Mouse (Mus musculus): ENCODE results near the gene Fam107b. TPM values are rescaled to one million over a fixed set of nuclear protein-coding genes. Genes with fewer than 3 reads are reported as not detected.

Gene Fam107b
- polyA plus RNA-seq, 1 experiment from 2014 or later = 38.7 TPM

DNA sequence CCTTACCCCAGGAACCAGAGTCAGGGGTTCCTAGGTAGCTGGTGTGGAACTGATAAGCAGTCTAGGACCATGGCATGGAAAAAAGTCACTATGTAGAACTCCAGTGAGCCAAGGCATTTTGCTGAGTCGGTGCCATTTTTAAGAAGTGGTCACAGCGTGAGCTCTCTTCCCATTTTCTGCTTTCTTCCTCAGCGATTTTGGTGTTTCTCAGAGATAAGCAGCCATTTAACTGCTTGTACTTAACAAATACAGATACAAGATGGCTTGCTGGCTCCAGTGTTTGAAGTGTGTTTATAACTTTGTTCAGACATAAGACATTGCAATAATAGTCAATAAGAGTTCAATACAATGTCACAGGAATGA is 218.1 kb downstream of the Fam107b start:
- ATAC-seq (ENCODE audit: low FRiP score) (no peak), DNase-seq (ENCODE audit: low spot score) (no peak)
- H3K27ac ChIP-seq = no peak overlapping the region
- 80% methylated on average over 3 of the region's 3 CpGs for WGBS
- H3K27me3 ChIP-seq (ENCODE audit: control insufficient read depth, insufficient read depth, low read length) = no peaks in the 10 kb centered on the region
- H3K9me3 ChIP-seq (ENCODE audit: control insufficient read depth, low read length) = no peaks in the 10 kb centered on the region
- no peaks in the 10 kb centered on the region for H3K4me1 ChIP-seq (replicated peaks; ENCODE audit: control insufficient read depth, insufficient read depth, low read length)
- H3K36me3 ChIP-seq (replicated peaks; ENCODE audit: control insufficient read depth, insufficient read depth) = no peaks in the 10 kb centered on the region
- no peak overlapping the region for H3K9ac ChIP-seq
- H3K4me2 ChIP-seq (replicated peaks) = no peak overlapping the region
- H3K4me3 ChIP-seq (replicated peaks; ENCODE audit: low read length) = no peak overlapping the region

- Histone ChIP-seq H3K27me3 (ENCODE audit: control insufficient read depth, insufficient read depth, low read length) (no peaks in the 10 kb centered on the region), H3K9me3 (ENCODE audit: control insufficient read depth, low read length) (no peaks in the 10 kb centered on the region), H3K27ac (no peak overlapping the region), H3K4me3 (replicated peaks; ENCODE audit: low read length) (no peak overlapping the region), H3K36me3 (replicated peaks; ENCODE audit: control insufficient read depth, insufficient read depth) (no peaks in the 10 kb centered on the region), H3K9ac (no peak overlapping the region), H3K4me1 (replicated peaks; ENCODE audit: control insufficient read depth, insufficient read depth, low read length) (no peaks in the 10 kb centered on the region; the same call in 1 of the 2 replicates), H3K4me2 (replicated peaks) (no peak overlapping the region)
- 71% methylated on average over 5 of the region's 5 CpGs for WGBS
- no peak for DNase-seq (ENCODE audit: low spot score)
- ATAC-seq (ENCODE audit: low FRiP score) = no peak
These were observed 226.3 kb downstream of the Fam107b start for GRCm38 (mm10) chr2:3796543-3796942.

- Histone ChIP-seq H3K9me3 (ENCODE audit: control insufficient read depth, low read length) (no peaks in the 10 kb centered on the region), H3K27ac (no peak overlapping the region), H3K36me3 (replicated peaks; ENCODE audit: control insufficient read depth, insufficient read depth) (no peaks in the 10 kb centered on the region), H3K27me3 (ENCODE audit: control insufficient read depth, insufficient read depth, low read length) (no peaks in the 10 kb centered on the region), H3K9ac (peak overlapping the region; percentile 32), H3K4me2 (replicated peaks) (peak overlapping the region; percentile 53), H3K4me3 (replicated peaks; ENCODE audit: low read length) (peak overlapping the region; percentile 22), H3K4me1 (replicated peaks; ENCODE audit: control insufficient read depth, insufficient read depth, low read length) (no peaks in the 10 kb centered on the region; the same call in 1 of the 2 replicates)
- 11% methylated on average over 18 of the region's 18 CpGs for WGBS
- DNase-seq (ENCODE audit: low spot score) (peak; percentile 82), ATAC-seq (ENCODE audit: low FRiP score) (peak; percentile 79)
These were observed 229.7 kb downstream of the Fam107b start for GRCm38 (mm10) chr2:3799767-3800554.

DNA sequence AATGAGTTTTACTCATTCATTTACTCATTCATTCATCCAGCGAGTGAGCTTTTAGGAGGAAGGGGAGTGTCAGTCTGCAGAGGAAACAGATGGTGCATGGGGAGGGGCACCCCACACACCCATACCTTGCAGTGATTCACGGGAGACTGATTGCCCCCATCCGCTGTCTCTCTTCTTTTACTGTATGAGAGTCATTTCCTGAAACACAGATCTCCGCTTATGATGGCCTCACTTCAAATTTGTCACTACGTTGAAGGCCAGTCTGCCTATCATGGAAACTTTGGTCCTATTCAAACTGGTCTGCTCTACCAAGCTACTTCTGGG is 230.2 kb downstream of the Fam107b start:
- no peak for ATAC-seq (ENCODE audit: low FRiP score)
- no peak for DNase-seq (ENCODE audit: low spot score)
- H3K27me3 ChIP-seq (ENCODE audit: control insufficient read depth, insufficient read depth, low read length) = no peaks in the 10 kb centered on the region
- no peak overlapping the region for H3K27ac ChIP-seq
- no peaks in the 10 kb centered on the region for H3K36me3 ChIP-seq (replicated peaks; ENCODE audit: control insufficient read depth, insufficient read depth)
- no peaks in the 10 kb centered on the region for H3K9me3 ChIP-seq (ENCODE audit: control insufficient read depth, low read length)
- no peak overlapping the region for H3K4me3 ChIP-seq (replicated peaks; ENCODE audit: low read length)
- no peak overlapping the region for H3K4me2 ChIP-seq (replicated peaks)
- no peaks in the 10 kb centered on the region; the same call in 1 of the 2 replicates for H3K4me1 ChIP-seq (replicated peaks; ENCODE audit: control insufficient read depth, insufficient read depth, low read length)
- H3K9ac ChIP-seq = no peak overlapping the region
- WGBS = 58% methylated on average over 5 of the region's 5 CpGs

DNA sequence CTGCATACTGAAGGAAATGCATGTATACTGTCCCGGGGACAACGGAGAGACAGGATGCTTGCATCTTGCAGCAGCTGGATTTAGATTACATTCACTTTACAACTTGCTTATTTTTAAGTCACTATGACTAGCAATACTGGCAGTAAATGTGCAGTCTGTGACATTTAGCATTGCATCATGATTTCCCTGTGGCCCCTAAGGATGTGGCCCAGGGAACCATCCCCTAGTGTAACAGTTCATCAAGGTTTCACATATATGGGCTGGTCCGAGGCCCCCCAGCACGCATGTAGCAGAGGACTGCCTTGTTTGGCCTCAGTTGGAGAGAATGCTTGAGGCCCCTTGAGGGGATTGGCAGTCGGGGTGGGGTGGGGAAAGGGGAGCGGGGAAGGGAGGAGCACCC is 235.5 kb downstream of the Fam107b start:
- Histone ChIP-seq H3K4me3 (replicated peaks; ENCODE audit: low read length) (no peak overlapping the region), H3K27ac (no peak overlapping the region), H3K4me2 (replicated peaks) (no peak overlapping the region), H3K9me3 (ENCODE audit: control insufficient read depth, low read length) (no peaks in the 10 kb centered on the region), H3K27me3 (ENCODE audit: control insufficient read depth, insufficient read depth, low read length) (no peaks in the 10 kb centered on the region), H3K36me3 (replicated peaks; ENCODE audit: control insufficient read depth, insufficient read depth) (no peaks in the 10 kb centered on the region), H3K9ac (no peak overlapping the region), H3K4me1 (replicated peaks; ENCODE audit: control insufficient read depth, insufficient read depth, low read length) (no peaks in the 10 kb centered on the region)
- no peak for DNase-seq (ENCODE audit: low spot score)
- ATAC-seq (ENCODE audit: low FRiP score) = no peak
- 65% methylated on average over 6 of the region's 6 CpGs for WGBS

DNA sequence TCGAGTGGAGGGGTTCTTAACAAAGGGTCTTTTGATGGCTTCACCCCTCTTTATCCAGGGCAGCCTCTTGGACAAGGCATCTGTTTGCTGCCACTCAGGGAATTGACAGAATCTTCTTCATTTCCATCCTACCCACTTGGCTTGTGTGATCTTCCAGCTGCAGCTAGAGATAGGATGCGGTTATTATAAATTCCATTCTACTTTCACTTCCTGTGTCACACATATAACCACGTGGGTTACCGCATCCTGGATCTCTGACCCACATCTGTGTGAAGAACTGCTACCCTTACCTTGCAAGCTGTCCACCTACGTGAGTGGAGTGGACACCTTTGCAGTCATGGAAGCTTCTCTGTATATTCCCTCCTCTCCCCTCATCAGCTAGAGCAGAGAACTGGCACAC is 240.0 kb downstream of the Fam107b start:
- Histone ChIP-seq H3K4me3 (replicated peaks; ENCODE audit: low read length) (no peak overlapping the region), H3K9me3 (ENCODE audit: control insufficient read depth, low read length) (no peaks in the 10 kb centered on the region), H3K4me2 (replicated peaks) (no peak overlapping the region), H3K27ac (no peak overlapping the region), H3K4me1 (replicated peaks; ENCODE audit: control insufficient read depth, insufficient read depth, low read length) (no peaks in the 10 kb centered on the region), H3K36me3 (replicated peaks; ENCODE audit: control insufficient read depth, insufficient read depth) (no peaks in the 10 kb centered on the region), H3K27me3 (ENCODE audit: control insufficient read depth, insufficient read depth, low read length) (no peaks in the 10 kb centered on the region), H3K9ac (no peak overlapping the region)
- WGBS = 70% methylated on average over 5 of the region's 5 CpGs
- ATAC-seq (ENCODE audit: low FRiP score) (no peak), DNase-seq (ENCODE audit: low spot score) (no peak)

DNA sequence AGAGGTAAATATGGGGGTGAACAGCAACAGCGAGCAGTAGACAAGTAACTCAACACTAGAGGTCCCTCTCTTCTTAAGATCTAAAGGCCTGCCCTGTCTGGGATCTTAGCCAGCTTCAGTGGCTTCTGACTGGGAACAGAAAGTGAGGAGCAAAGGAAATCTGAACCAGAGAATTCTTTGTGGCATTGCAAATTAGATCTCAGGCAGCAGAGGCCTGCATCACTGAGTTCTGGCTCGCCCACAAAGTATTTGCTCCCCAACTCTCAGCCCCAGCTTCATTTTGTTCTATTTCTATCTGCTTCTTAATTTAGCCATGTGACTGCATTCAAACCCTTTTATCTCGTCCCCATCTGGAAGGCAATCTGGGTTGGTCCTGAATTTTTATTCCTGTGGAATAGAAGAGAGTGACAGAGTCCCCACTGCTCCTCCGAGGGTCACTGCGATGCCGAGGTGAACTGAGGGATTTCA is 245.9 kb downstream of the Fam107b start:
- Histone ChIP-seq H3K4me1 (replicated peaks; ENCODE audit: control insufficient read depth, insufficient read depth, low read length) (no peaks in the 10 kb centered on the region), H3K9ac (no peak overlapping the region), H3K27me3 (ENCODE audit: control insufficient read depth, insufficient read depth, low read length) (no peaks in the 10 kb centered on the region), H3K4me3 (replicated peaks; ENCODE audit: low read length) (no peak overlapping the region), H3K9me3 (ENCODE audit: control insufficient read depth, low read length) (no peaks in the 10 kb centered on the region), H3K27ac (peak overlapping the region; percentile 9; the same call in 1 of the 2 replicates), H3K36me3 (replicated peaks; ENCODE audit: control insufficient read depth, insufficient read depth) (no peaks in the 10 kb centered on the region), H3K4me2 (replicated peaks) (no peak overlapping the region)
- peak; percentile 76 for DNase-seq (ENCODE audit: low spot score)
- WGBS = 59% methylated on average over 6 of the region's 6 CpGs
- ATAC-seq (ENCODE audit: low FRiP score) = peak; percentile 82

GRCm38 (mm10) chr2:3817626-3818025 is 247.3 kb downstream of the Fam107b start:
- Histone ChIP-seq H3K36me3 (replicated peaks; ENCODE audit: control insufficient read depth, insufficient read depth) (no peaks in the 10 kb centered on the region), H3K9ac (no peak overlapping the region), H3K4me3 (replicated peaks; ENCODE audit: low read length) (no peak overlapping the region), H3K9me3 (ENCODE audit: control insufficient read depth, low read length) (no peaks in the 10 kb centered on the region), H3K27me3 (ENCODE audit: control insufficient read depth, insufficient read depth, low read length) (no peaks in the 10 kb centered on the region), H3K4me1 (replicated peaks; ENCODE audit: control insufficient read depth, insufficient read depth, low read length) (no peaks in the 10 kb centered on the region), H3K4me2 (replicated peaks) (no peak overlapping the region), H3K27ac (no peak overlapping the region)
- WGBS = 78% methylated on average over 3 of the region's 3 CpGs
- ATAC-seq (ENCODE audit: low FRiP score) (no peak), DNase-seq (ENCODE audit: low spot score) (no peak)

DNA sequence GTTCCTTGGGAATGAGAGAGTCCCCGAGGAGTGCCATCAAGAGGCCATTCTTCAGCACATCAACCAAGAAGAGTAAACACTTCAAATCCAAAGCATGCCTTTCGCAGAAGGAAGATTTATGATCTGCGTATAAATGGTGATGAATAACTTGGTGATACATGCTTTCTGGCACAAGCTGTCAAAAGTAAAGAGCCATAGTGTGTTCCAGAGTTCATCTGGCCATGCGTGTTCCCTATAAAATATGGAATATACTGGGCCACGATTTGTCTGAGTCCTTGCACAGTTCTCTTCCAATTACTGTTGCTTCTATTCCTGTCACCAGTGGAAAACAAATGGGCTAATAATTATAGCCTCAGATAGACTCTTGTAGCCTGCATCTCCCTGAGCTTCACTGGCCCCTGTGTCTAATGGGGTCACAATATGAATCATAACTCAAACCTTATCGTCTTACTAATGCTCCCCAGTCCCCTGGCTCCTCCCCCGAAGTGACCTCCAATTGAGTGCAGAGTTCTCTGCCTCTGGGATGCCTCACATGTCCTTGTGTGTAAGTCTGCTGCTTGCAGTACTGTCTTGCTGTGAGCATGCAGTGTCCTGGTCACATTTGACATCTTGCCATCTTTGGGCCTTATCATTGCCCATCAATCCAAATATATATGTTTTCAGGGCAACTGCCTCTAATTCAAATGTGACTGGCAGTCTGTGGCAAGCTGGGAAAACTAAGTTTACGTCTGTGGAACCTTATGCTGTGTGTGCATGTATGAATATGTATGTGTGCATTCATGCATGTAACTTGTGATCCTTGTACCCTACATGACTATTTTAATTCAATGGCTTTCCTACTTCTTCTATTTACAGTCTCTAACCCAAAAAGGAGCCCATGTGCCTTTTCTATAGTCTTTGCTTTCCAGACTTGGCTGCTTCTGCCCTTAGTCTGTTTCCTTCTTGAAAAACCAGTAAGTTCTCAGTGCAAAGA is 252.5 kb downstream of the Fam107b start:
- H3K4me3 ChIP-seq (replicated peaks; ENCODE audit: low read length) = no peak overlapping the region
- 63% methylated on average over 8 of the region's 8 CpGs for WGBS
- no peak overlapping the region for H3K27ac ChIP-seq
- no peaks in the 10 kb centered on the region for H3K27me3 ChIP-seq (ENCODE audit: control insufficient read depth, insufficient read depth, low read length)
- ATAC-seq (ENCODE audit: low FRiP score) = no peak; the same call in 1 of the 2 replicates
- H3K4me2 ChIP-seq (replicated peaks) = no peak overlapping the region
- no peaks in the 10 kb centered on the region for H3K4me1 ChIP-seq (replicated peaks; ENCODE audit: control insufficient read depth, insufficient read depth, low read length)
- no peak for DNase-seq (ENCODE audit: low spot score)
- H3K9me3 ChIP-seq (ENCODE audit: control insufficient read depth, low read length) = no peaks in the 10 kb centered on the region
- H3K36me3 ChIP-seq (replicated peaks; ENCODE audit: control insufficient read depth, insufficient read depth) = no peaks in the 10 kb centered on the region
- H3K9ac ChIP-seq = no peak overlapping the region

Data from hindbrain, embryonic 14.5 days (tissue).